Mouse (Mus musculus) MEL-GATA-1-ER (cell line): ENCODE measurements around the gene Kmt2e.

Experiments used
- DNase-seq: peaks from one replicate; pipeline ENCODE4 v3.0.0-alpha.2; 2012; ENCODE audit warnings: low read depth; ENCODE audit errors: extremely low read depth

Kmt2e gene

GRCm38 (mm10) chr5:23497920-23498319 lies 63.7 kb downstream of the Kmt2e start:
- no peak for DNase-seq

GRCm38 (mm10) chr5:23499257-23499656 lies 65.0 kb downstream of the Kmt2e start:
- no peak for DNase-seq

DNA sequence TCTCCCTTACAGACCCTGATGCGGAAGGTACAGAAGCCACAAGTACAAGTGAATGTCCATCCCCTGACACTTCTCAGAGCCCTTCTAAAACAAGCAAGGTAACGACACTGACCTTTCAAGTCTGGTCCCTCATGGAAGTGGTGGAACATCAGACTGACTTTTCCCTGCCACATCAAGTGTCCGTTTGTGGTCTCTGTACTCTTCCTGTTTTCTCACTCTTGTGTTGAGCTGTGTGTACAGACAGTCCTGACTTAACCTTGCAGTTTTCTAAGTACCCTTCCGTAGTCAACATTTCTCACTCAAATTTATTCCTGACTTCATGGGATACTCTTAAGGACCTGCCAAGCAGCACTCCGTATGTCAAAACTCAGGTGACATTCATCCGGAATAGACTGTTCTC lies 66.5 kb downstream of the Kmt2e start:
- no peak for DNase-seq

DNA sequence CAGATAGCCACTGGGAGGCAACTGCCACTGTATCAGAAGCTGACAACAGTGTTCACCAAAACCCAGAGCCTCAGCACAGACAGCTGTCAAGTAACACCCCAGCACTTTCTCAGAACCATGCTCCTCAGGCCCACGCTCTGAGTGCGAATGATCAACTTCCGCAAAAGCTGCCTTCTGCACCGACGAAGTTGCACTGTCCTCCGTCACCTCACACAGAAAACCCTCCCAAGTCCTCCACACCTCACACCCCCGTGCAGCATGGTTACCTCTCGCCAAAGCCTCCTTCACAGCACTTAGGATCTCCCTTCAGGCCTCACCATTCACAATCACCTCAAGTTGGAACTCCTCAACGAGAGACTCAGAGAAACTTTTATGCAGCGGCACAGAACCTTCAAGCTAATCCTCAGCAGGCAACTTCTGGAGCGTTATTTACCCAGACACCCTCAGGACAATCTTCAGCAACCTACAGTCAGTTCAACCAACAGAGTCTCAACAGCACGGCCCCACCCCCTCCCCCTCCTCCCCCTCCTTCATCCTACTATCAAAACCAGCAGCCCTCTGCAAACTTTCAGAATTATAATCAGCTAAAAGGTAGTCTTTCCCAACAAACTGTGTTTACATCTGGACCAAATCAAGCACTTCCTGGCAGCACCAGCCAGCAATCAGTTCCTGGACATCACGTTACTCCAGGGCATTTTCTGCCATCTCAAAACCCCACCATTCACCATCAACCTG lies 67.5 kb downstream of the Kmt2e start:
- DNase-seq: no peak

GRCm38 (mm10) chr5:23502317-23502937 lies 68.2 kb downstream of the Kmt2e start:
- DNase-seq: no peak

- no peak for DNase-seq
Observed at GRCm38 (mm10) chr5:23505578-23505977, 71.3 kb downstream of the Kmt2e start.

DNA sequence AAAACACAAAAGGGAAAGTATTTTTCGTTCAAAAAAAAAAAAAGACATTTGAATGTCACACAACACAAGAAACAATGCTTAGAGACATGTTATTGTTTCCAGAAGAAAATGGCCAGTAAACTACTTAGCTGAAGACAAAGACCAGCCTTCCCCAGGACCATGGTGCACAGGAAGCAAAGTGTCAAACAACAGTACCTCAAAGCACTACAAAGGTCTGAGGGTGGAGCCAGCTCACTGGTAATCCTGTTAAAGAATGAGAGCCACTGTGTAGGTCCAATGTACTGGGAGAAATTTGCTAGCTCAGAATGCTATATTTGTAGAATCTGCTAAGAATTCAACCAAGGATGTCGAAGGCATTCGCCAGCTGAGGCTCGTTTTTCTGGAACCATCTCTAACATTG lies 73.0 kb downstream of the Kmt2e start:
- no peak for DNase-seq

DNA sequence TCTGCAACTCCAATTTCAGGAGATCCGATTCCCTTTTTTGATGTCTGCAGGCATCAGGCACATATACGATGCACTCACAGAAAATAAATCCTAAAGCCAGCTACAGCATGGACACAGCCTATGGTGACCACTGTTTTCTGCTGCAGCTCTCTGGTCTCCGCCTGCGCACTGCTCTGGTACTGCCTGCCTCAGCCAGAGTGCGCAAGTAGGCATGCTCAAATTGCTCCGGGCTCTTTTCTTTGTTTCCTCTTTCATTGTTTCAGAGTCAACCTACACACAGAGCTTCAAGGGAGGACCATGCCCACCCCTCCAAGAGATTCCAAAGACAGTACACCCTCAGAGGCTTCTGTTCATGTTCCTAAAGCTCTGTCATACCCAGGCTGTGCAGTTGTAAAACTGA lies 74.4 kb downstream of the Kmt2e start:
- no peak for DNase-seq

DNA sequence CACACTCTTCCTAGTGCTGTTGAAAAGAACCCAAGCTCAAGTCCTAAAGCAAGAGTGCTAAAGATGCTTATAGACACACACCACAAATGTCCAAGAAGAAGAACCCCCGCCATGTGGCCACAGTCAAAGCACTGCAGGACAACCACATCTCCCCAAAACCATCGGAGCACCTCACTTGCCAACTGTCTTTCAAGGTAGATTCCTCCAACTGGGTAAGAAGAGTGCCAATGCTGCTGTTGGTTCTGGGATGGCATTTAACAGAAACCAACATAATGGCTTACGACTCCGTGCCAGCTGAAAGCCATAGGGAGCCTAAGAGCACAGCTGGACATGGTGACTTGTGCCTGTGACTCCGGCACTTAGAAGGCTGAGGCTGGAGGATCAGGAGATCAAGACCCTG lies 77.2 kb downstream of the Kmt2e start:
- DNase-seq: no peak

DNA sequence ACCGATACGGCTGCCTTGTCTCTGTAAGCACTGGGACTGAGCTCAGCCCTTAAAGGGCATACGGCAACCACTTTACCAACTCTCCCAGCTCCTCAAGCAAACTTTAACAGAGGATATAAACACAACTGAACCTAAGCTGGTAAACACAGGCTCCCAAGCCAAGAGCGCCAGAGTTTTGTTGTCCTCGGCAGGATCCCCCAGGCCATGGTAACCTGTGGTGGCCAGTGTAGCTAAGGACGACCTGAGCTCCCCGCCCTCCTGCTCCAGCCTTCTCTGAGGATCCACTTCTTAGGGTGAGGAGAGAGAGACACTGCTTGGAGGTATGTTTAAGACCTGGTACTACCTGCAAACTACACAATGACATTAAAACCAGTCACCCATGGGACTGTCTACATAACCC lies 78.3 kb downstream of the Kmt2e start:
- DNase-seq: no peak

DNA sequence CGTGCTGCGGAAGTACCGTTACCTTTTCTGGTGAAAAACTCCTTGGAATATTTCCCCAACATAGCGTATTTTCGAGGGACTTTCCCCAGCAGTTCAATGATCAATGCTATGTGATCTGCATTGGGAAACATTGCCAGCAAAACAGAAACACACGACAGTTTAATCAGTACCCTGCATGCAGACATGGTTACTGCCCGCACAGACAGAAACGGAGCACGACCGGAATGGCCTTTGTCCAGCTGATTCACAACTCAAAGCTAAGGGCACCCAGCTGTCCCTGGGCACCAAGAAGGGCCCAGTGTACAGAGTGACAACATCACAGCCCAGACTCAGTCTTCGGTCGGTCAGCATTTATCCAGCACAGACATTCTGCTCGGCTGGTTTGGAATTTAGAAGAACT lies 79.2 kb downstream of the Kmt2e start:
- DNase-seq: no peak

DNA sequence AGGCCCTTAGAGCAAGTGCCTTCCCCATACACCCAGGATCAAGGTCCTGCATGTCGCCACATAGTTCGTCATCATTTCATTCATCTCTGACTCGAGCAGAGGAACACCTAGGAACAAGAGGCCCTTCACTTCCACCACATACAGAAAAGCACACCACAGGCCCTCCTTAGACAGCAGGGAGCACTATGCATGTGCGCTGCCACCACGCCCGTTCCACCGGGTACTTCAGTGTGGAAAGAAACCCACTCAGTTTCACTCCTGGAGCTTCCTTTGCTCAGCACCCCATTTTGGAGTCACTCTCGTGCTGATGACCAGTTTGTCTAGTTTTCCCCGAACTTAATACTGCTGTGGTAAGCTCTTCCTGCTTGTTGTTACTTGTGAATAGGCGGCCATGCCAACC lies 80.8 kb downstream of the Kmt2e start:
- DNase-seq: no peak

DNA sequence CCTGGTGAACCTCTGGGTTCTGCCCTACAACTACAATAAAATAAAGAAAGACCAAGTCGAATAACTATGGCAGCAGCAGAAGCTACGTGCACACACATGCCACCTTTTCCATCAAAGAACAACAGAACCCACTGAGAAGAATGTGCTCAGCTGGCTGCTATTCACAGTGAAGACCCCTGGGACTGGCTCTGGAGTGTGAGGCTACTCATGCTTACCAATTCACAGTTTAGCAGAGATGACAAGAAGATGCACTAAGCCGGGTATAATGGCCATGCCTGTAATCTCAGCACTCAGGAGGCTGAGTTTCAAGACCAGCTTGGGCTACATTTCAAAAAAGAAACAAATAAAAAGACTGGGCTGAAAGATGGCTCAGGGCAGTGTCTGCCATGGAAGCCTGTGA lies 82.7 kb downstream of the Kmt2e start:
- no peak for DNase-seq

DNA sequence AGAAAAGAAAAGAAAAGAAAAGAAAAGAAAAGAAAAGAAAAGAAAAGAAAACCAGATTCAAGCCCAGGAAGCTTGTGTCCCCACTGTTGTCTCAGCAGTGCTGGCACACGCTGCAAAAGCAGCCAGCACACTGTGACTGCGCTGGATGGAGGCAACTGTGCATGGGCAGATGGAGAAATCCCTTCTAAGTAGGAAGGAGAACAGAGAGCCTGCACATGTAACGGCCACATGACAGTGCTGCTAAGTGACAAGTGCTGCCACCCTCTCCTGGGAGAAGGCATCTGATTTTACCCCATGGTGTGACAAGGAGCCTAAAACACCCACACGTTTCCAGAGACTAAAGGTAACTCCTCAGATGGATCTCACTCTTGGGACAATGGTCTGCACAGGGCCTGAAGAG lies 83.6 kb downstream of the Kmt2e start:
- no peak for DNase-seq

DNA sequence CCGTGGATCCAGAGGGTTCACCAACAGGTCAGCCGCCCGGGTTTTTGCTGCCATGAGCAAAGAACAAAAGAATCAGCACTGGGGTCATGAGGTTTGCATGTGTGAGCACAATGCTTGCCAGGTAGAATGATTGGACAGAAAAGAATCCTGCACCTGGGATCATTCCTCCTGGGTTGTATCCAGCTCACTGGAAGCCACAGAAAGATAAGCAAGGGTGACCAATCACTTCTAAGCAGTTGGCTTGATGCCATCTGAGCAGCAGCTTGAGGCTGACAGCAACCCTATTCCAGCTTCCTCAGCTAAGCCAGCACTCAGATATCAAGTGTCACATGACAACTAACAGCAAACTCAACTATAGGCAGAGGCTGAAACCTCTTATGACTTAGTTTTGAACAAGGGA lies 84.4 kb downstream of the Kmt2e start:
- peak; percentile 58 for DNase-seq

GRCm38 (mm10) chr5:23519679-23520078 lies 85.4 kb downstream of the Kmt2e start:
- no peak for DNase-seq

DNA sequence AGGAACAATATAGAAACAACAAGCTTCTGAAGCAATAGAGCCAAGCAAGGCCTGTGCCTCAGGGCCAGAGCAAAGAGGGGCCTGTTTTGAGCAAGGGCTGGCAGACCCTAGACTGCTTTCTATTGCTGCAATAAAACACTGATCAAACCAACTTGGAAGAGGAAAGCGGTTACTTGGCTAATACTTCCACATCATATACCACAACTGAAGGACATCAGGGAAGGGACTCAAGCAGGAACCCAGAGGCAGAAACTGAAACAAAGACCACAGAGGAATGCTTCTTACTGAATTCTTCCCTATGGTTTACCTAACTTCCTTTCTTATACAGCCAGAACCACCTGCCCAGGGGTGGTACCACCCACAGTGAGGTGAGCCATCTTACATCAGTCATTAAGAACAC lies 87.4 kb downstream of the Kmt2e start:
- DNase-seq: no peak

DNA sequence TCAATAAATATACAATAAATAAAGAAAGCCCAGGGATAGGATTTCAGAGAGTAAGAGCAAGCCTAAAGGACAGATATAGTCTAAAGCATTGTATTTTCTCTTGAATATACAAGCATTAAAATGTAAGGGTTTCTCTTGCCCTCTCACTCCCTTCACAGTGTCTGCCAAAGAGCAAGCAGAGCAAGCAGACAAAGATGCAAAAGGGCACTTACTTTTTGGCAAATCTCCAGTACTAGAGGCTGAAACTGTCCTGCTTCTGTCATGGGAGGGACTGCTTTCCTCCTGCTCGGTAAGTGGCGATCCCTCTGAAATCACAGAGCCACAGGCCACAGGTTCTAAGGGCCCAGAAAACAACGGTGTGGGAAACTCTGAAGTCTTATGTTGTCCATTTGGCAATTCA lies 89.7 kb downstream of the Kmt2e start:
- no peak for DNase-seq

- no peak for DNase-seq
Observed at GRCm38 (mm10) chr5:23524621-23525020, 90.4 kb downstream of the Kmt2e start.

GRCm38 (mm10) chr5:23531100-23531499 lies 96.9 kb downstream of the Kmt2e start:
- DNase-seq: no peak

GRCm38 (mm10) chr5:23531541-23532096 lies 97.4 kb downstream of the Kmt2e start:
- DNase-seq: no peak

GRCm38 (mm10) chr5:23535692-23536091 lies 101.5 kb downstream of the Kmt2e start:
- no peak for DNase-seq

GRCm38 (mm10) chr5:23551687-23552086 lies 117.4 kb downstream of the Kmt2e start:
- DNase-seq: peak; percentile 58
